Mouse (Mus musculus) CD4-positive, CD25-positive, alpha-beta regulatory T cell, adult 4 months (primary cell): Measurements from ENCODE around the gene Tex45. TPM values are rescaled to one million over a fixed set of nuclear protein-coding genes. Genes with fewer than 3 reads are reported as not detected.

Source experiments
- polyA plus RNA-seq, 2 experiments: library from polyadenylated mRNA; unstranded; fragments of 100-300 nt; shearing (Covaris generic); gene quantifications; one replicate each; pipeline ENCODE4 v1.2.1; 2017

Gene Tex45
- polyA plus RNA-seq, 2 experiments from 2014 or later: not detected

Other genes with a start within 250 kb of the Tex45 start
- 10 to 100 TPM; 10.6 to 12.0 TPM for gene Insr, start 191.2 kb upstream of the Tex45 start, polyA plus RNA-seq
- 10 to 100 TPM; 38.2 to 52.0 TPM for gene A430078G23Rik, start 117.4 kb upstream of the Tex45 start, polyA plus RNA-seq
- 10 to 100 TPM; 27.6 to 35.8 TPM for gene Arhgef18, start 77.9 kb upstream of the Tex45 start, polyA plus RNA-seq
- gene Pex11g, start 3.2 kb upstream of the Tex45 start, polyA plus RNA-seq: 10 to 100 TPM; 18.2 to 22.7 TPM
- 1 to 10 TPM; 1.0 to 1.6 TPM for gene Zfp358, start 22.3 kb downstream of the Tex45 start, polyA plus RNA-seq
- 10 to 100 TPM; 16.1 to 18.6 TPM for gene Mcoln1, start 29.6 kb downstream of the Tex45 start, polyA plus RNA-seq
- 10 to 100 TPM; 26.1 to 43.7 TPM for gene Pnpla6, start 44.5 kb downstream of the Tex45 start, polyA plus RNA-seq
- gene C330021F23Rik, start 97.1 kb downstream of the Tex45 start, polyA plus RNA-seq: 1 to 10 TPM in 1 of 2 experiments, not detected in 1; 1.4 TPM
- gene Camsap3, start 116.4 kb downstream of the Tex45 start, polyA plus RNA-seq: not detected
- gene Xab2, start 150.5 kb downstream of the Tex45 start, polyA plus RNA-seq: 100 to 1,000 TPM in 1 of 2 experiments, 10 to 100 TPM in 1; 87.5 to 131 TPM
- 100 to 1,000 TPM in 1 of 2 experiments, 10 to 100 TPM in 1; 84.8 to 145 TPM for gene Pet100, start 150.7 kb downstream of the Tex45 start, polyA plus RNA-seq
- not detected for gene Pcp2, start 154.7 kb downstream of the Tex45 start, polyA plus RNA-seq
- gene Stxbp2, start 160.1 kb downstream of the Tex45 start, polyA plus RNA-seq: 100 to 1,000 TPM; 190 to 257 TPM
- not detected for gene Retn, start 184.9 kb downstream of the Tex45 start, polyA plus RNA-seq
- gene Mcemp1, start 194.9 kb downstream of the Tex45 start, polyA plus RNA-seq: not detected
- not detected for gene Fcor, start 201.5 kb downstream of the Tex45 start, polyA plus RNA-seq
- 10 to 100 TPM; 20.3 to 32.6 TPM for gene Trappc5, start 205.4 kb downstream of the Tex45 start, polyA plus RNA-seq
- 10 to 100 TPM in 1 of 2 experiments, under 1 TPM in 1; 0.38 to 12.4 TPM for gene Fcer2a, start 223.3 kb downstream of the Tex45 start, polyA plus RNA-seq
- gene Clec4g, start 249.8 kb downstream of the Tex45 start, polyA plus RNA-seq: not detected